Mouse (Mus musculus) thymus, postnatal 10 days (tissue): ENCODE data around the gene Pheta2.
A peak's percentile ranks its signal among the peaks of the same experiment; 100 is the strongest.
"Not testable (repeated sequence)": the region's sequence is repeated elsewhere in the genome, so short reads cannot be mapped to it uniquely, and the experiment has no call there.

Source experiments
- DNase-seq, 2 experiments: peaks; one replicate each; pipeline ENCODE4 v3.0.0; 2021; ENCODE audit warnings: low spot score in 2 of 2

Pheta2 gene

DNA sequence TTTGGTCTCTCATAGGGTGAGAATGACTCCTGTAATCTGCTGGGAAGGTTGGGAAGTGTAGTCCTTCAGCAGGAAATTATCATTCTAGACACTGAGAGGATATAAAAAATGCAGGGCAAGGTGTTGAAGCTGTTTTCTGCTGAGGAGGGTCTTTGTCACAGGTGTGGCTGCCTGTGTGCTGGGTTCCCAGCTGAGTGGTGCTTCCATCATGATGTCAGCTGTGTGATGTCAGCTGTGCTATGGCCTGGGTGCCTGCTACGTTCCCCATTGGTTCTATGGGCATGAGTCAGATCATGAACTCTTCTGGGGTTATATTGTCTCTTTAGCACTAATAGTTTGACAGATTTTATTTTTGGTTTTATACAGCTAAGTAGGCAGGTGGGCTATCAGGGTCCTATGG, 30.1 kb downstream of the Pheta2 start:
- DNase-seq, result no peak

DNA sequence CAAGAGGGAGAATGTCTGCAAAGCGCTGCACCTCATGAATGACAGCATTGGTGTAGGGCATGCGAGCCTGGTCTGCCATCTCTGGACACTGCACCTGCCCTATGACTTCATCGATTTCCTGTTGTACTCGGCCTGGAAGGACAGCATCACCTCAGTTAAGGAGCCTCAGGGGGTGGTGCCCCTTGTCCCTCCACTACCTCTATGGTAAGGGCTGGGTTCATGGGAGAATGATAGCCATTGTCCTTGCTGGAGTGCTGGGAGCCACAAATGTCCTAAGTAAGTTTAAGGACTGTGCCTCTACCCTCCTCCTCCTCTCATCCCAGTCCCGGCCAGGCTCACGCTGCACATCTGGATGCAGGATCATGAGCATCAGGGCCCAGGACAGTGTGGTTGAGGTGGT, 33.7 kb downstream of the Pheta2 start:
- no peak for DNase-seq

DNA sequence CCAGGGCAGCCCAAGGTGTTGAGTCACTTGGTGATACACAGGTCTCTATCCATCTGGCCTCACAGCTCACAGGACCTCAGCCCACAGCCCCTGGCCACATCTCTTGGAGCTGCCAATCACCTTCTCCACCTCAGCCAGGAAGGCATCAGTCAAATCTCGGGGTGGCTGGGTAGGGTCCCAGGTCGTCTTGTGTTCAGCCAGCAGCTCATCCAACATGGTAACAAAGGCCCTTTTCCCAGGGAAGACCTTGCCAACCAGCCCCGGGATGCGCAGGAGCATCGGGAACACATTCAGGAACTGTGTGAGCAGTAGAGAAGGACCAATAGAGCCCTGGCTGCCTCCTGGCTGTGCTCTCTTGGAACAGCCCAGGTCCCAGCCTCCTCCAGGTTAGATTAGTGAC, 34.2 kb downstream of the Pheta2 start:
- DNase-seq, result no peak

DNA sequence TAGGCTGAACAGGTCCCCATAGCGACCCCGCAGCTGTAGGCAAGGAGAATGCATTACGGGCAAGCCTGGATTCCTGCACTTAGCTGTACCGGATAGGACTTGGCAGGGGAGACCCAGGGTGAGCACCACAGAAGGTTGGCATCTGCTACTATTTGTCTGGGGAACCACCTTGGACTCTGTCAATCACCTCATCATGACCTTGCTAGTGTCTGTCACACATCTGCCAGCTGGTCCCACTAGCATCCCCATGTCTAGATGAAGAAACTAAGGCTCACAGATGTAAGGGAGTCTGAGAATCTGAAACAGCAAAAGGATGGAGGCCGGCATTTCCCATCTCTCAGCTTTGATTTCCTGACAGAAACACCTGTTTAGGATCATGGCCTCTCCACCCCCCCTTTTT, 35.7 kb downstream of the Pheta2 start:
- DNase-seq, result no peak

DNA sequence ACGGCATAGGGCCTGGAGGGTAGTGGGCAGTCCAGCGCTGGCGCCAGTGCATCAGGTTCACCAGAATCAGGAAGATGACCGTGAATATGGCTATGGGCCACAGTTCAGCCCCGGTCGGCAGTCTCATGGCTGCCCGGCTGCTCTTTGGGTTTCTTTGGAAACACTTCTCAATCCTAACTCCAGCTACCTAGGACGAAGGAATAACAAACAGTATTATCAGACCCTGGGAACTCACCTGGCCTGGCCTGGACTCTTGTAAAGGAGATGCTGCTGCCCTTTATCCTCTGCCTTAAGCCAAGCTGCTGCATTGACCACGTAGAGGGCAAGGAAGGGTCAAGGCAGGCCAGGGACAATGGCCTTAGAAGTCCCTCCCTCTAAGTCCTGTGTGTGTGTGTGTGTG, 37.1 kb downstream of the Pheta2 start:
- DNase-seq, result no peak

DNA sequence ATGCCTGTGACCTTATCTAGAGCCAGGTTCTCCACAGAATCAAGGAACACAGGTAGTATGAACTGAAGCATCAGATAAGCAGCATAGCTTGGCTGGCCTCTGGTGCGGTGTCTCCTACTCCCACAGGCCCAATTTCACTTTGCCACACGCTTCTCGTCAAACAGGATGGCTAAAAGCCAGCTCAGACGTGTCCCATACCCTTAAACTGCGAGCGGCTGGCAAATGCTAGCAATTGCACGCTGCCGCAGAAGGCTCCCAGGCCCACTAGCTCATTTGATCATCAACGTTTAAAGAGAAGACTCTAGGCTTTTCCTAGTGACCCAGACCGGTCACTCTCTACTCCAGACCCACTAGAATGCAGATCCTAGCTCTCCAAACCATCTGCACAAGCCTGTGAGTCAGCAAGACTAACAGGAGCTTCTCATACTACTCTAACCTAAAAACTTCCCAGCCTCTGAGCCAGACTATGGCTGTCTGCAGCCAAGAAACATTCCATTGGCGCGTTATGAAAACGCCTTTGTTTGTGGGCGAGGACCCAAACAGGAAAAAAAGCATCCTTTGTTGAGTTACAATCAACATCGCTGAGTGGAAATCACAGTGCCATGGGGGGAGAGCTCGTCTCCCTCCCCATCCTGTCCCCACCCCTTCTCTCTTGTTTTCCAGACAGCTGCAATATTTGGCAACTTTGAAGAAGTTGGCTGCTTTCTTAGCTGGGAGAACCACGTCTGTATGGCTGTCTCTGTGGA, 37.8 kb downstream of the Pheta2 start:
- DNase-seq, result no peak

DNA sequence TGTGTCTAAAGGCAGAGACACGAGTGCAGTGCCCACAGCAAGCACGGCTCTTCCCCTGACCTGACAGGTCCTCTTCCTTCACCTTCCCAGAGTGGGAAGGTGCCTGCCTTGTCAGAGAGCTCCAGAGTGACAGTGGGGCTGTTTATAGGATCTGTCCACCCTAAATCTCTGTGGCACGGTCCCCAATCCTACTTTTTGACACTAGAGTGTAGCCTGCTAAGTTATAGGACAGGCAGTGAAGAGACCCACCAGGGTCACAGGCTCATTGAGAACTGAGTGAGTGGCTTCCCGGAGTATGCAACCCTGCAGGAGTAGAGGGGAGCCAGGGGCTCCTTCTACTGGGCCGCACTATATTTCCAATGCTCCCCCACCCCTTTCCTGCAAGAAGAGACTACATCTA, 39.0 kb downstream of the Pheta2 start:
- DNase-seq, result no peak

DNA sequence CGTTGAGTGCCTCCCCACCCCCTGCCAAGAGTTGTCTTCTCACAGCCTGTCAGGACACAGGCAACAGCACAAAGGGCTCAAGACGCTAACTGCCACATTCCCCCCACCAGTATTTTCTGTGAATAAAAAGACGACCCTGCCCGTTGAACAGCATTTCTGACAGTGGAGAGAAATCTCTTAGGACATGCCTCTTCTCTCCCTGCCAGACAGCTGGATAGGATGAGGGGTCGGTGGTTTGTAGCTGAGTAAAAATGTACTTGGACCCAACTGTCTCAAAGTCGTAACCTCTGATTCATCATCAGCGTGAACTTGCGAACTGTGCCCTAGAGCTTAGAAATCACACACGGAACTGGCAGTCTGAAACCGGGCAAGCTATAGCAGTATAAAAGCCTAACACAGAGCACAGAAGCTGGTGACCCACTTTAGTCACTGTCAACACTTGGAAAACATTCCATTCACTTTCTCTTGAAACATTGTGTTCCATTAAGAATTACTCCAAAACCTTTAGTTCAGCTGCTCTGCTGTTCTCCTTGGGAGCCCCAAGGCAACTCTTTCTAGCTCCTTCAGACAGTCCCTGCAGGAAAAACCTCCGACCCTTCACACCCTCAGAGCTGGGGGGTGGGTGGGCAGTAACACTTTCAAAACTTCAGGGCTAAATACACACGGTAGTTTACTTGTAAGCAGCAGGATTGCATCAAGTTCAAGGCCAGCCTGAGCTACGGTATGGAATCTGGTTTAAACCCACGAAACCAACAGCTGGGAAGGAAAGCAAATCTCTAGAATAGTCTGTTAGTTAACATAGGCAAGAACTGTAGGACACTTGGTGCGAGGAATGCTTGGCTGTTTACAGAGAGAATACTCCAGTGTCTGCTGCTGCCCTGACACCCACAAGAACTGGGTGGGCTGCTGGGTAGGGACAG, 39.8 kb downstream of the Pheta2 start:
- no peak for DNase-seq

DNA sequence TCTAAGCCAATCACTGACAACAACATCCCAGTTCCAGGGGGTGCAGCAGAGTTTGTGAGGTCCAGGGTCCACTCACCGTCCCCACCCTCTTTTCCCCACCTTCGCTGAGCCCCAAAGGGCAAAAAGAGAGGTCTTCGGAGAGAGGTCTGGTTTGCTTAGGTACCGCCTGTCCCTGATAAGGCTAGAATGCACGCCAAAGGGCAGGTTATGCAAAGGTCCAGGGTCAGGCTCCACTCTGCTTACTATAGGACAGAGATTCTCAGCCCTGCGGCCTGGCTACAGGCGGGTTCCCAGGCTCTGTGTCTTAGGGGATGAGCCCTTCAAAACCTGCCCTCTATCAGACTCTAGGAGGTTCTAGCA, 40.7 kb downstream of the Pheta2 start:
- DNase-seq, result no peak

DNA sequence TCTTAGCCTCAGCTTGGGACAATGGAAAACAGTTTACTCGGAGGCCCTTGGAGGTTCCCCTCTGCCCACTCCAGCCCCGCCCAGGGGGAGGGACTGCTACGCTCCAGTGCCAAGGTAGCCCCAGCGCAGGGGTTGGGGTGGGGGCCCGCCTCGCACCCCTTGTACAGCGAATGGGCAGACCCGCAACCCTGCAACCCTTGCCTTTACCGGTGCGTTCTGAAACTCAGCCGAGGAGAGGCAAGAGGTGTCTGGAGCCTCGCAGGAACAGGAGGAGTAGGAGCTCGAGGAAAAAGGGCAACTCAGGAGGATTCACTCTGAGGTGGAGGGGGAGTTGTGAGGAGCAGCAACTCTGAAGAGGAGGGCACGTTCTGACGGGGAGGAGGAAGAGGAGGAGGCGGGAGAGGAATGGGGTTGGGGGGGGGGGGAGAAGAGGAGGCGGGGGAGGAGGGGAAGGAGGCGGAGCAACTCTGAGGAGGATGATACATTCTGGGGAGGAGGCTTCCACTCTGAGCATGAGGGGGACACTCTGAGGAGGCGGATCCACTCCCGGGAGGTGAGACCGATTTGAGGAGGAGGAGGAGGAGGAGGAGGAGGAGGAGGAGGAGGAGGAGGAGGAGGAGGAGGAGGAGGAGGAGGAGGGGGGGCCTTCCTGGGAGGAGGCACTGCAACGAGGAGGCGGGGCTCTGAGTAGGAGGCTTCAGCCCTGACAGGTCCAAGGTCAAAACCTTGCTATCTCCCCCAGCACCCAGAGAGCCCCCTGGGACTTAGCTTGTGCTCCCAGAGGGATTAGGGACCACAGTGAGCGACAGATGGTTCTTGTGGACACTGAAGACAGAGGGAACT, 41.4 kb downstream of the Pheta2 start, which contains the start of gene Cyp2d22:
Gene Cyp2d22, minus strand, starts transcription at position 390 of the 843 bp plus-strand sequence.
- peak; percentile 16 to 19 for DNase-seq

DNA sequence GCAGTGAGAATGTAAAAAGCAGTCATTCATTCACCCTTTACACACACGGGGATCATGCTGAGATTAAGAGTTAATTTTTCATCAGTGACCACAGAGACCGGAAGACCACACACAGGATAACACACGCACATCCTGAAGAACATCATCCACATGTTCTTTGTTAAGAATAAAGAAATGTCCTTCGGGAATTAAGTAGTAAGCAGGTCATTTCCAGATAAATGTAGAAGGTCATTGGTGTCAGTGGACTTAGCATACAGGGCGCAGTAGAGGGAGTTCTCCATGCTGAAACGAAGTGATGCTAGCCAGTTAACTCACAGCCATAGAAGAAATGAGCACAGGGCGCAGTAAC, 41.9 kb downstream of the Pheta2 start:
- DNase-seq, result no peak

DNA sequence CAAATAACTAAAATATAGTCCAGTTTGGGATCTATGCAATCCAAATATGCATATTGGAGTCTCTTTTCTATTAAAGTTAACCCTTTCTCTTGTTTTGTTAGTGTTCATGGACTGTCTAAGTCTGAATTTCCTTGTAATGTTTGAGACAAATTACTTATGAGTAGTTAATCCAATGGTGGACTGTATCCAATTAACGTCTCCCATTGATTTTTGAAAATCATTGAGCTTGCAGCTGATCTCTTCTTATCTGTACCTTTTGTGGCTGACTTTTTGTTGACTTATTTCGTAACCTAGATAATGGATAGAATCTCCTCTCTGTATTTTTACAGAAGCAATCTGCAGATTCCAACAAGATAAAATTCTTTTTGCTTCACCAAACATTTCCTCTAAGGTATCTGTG, 43.7 kb downstream of the Pheta2 start:
- no peak for DNase-seq

DNA sequence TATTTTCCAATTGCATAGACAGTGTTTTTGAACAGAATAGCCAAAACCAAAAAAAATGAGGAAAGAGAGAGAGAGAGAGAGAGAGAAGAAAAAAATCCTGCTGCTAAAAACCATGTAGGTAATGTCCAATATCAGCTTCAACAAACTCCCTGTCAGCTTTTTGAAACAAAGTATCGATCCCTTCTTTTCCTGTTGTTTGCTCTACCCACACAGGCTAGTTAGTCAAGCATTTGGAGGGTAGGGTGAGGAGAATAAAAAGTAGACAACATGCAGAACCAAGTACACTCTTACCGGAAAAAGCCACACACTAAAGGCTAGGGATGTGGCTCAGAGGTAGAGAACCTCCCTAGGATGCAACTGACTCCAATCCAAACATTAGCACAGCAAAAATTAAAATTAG, 47.0 kb downstream of the Pheta2 start:
- DNase-seq, result no peak

DNA sequence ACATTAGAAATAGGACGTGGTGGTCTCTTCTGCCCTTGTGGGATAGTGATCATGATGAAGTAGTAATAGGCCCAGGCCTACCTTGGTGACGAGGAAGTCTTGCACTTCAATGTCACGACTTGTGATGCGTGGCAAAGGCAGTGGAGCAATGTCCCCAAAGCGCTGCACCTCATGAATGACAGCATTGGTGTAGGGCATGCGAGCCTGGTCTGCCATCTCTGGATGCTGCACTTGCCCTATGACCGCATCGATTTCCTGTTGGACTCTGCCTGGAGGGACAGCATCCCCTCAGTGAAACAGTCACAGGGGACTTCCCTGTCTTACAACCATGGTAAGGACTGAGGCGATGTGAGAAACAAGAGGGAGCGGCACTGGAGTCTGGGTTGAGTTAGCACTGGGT, 51.2 kb downstream of the Pheta2 start:
- DNase-seq, result not testable (repeated sequence)

DNA sequence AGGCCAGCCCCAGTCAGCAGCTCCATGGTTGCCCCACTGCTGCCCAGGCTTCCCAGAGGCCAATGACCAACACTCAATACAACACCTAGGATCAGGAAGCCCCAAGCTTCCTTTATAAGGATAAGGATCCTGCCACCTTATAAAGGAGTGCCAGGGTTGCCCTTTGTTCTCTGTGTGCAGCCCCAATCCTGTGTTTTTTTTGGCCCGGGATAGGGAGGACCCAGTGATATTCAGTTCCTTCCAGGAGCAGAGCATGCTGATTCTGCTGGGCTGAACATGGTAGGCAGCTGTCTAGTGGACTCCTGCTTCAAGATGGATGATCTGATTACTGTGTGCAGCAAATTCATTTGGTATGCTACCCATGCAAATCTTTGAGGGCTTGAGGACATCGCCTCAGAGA, 55.2 kb downstream of the Pheta2 start, which contains the start of gene Cyp2d11:
Gene Cyp2d11, minus strand, starts transcription at position 101 of the 400 bp plus-strand sequence.
- DNase-seq, result not testable (repeated sequence)
